Mouse (Mus musculus) testis, adult 2 months (tissue): Measurements from ENCODE around the gene Akap10.
A peak's percentile ranks its signal among the peaks of the same experiment; 100 is the strongest.

Experiments
- CTCF ChIP-seq: fragments of 200-500 bp; IDR thresholded peaks from 2 replicates; pipeline ENCODE4 v1.5.1; 2012; ENCODE audit warnings: low read depth, mild to moderate bottlenecking, inconsistent platforms, low read length, moderate library complexity; ENCODE audit not compliant: control insufficient read depth, insufficient read depth, insufficient replicate concordance
- POLR2A ChIP-seq: fragments of 200-500 bp; IDR thresholded peaks from 2 replicates; pipeline ENCODE4 v1.6.1; 2012; ENCODE audit warnings: low read depth, mild to moderate bottlenecking, inconsistent platforms, low read length, moderate library complexity; ENCODE audit not compliant: control insufficient read depth

DNA sequence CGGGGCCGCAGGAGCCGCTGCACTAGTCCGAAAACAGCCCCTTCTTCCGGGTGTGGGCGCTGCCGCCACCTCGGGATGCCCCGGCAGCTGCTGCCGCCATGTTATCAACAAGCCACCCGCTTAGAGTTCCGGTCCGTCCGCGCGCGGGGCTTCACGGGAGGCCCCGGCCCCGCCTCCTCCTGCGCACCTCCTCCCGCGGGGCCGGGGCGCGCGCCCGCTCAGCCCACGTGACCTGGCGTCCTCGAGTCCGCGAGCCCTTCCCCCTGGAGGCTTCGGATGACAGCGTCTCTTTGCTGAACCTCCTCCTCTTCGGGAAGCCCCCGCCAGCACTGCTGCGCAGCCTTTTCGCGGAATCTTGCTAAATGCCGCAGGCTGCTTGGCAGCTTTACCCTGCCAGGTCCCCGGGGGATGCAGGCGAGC is at the start of gene Akap10:
- TF ChIP-seq POLR2A (peak; percentile 77), CTCF (no peak)
